Mouse (Mus musculus) ES-E14 (cell line): ENCODE data around the gene Hoxa6. TPM values are rescaled to one million over a fixed set of nuclear protein-coding genes. Genes with fewer than 3 reads are reported as not detected.

Experiments used
- DNase-seq: peaks from one replicate; pipeline ENCODE4 v3.0.0-alpha.2; 2013; ENCODE audit warnings: low read depth, low spot score
- H3K27ac ChIP-seq: 2 replicates; pipeline ENCODE4 v1.5.1; 2012; ENCODE audit warnings: low read depth, mild to moderate bottlenecking, low read length, moderate library complexity, mixed read lengths; ENCODE audit not compliant: poor library complexity, insufficient read depth, severe bottlenecking
- H3K36me3 ChIP-seq: 2 replicates; pipeline ENCODE4 v1.6.1; 2012; ENCODE audit warnings: mild to moderate bottlenecking, low read length, moderate library complexity, mixed read lengths; ENCODE audit not compliant: control insufficient read depth, poor library complexity, insufficient read depth, severe bottlenecking
- H3K4me1 ChIP-seq, 2 experiments: fragments of 150-350 bp in 1 of 2; sonication (generic) in 1 of 2; 2 replicates each; pipeline ENCODE4 v1.6.1; 2012; ENCODE audit warnings: low read length in 2 of 2, mild to moderate bottlenecking in 1 of 2, mixed read lengths in 1 of 2; ENCODE audit not compliant: control insufficient read depth in 2 of 2, insufficient read depth in 2 of 2, poor library complexity in 1 of 2
- H3K4me3 ChIP-seq, 2 experiments: fragments of 150-350 bp in 1 of 2; sonication (generic) in 1 of 2; 2 replicates each; pipeline ENCODE4 v1.5.1; 2012; ENCODE audit warnings: low read length in 2 of 2, low read depth in 1 of 2, mild to moderate bottlenecking in 1 of 2, mixed read lengths in 1 of 2; ENCODE audit not compliant: insufficient read depth in 1 of 2, poor library complexity in 1 of 2, severe bottlenecking in 1 of 2
- H3K9ac ChIP-seq: 2 replicates; pipeline ENCODE4 v1.6.1; 2012; ENCODE audit warnings: low read depth, mild to moderate bottlenecking, low read length, mixed read lengths; ENCODE audit not compliant: poor library complexity, insufficient read depth, severe bottlenecking
- H3K9me3 ChIP-seq: fragments of 150-350 bp; sonication (generic); 2 replicates; pipeline ENCODE4 v1.6.1; 2012; ENCODE audit warnings: low read depth, mild to moderate bottlenecking, low read length; ENCODE audit not compliant: control insufficient read depth, insufficient read depth
- CHD2 ChIP-seq: IDR thresholded peaks from 2 replicates; pipeline ENCODE4 v1.6.1; 2014; ENCODE audit warnings: mild to moderate bottlenecking, low read depth, low read length, inconsistent platforms
- HCFC1 ChIP-seq: IDR thresholded peaks from 2 replicates; pipeline ENCODE4 v1.6.1; 2012; ENCODE audit warnings: low read length, inconsistent platforms, borderline replicate concordance; ENCODE audit not compliant: insufficient read depth
- MAFK ChIP-seq: IDR thresholded peaks from 2 replicates; pipeline ENCODE4 v1.6.1; 2014; ENCODE audit warnings: mild to moderate bottlenecking, low read depth, low read length, inconsistent platforms; ENCODE audit not compliant: insufficient read depth
- ZC3H11A ChIP-seq: IDR thresholded peaks from 2 replicates; pipeline ENCODE4 v1.6.1; 2012; ENCODE audit warnings: low read depth, mild to moderate bottlenecking, inconsistent platforms, low read length, borderline replicate concordance
- ZNF384 ChIP-seq: IDR thresholded peaks from 2 replicates; pipeline ENCODE4 v1.6.1; 2012; ENCODE audit warnings: low read depth, low read length, inconsistent platforms
- in situ Hi-C, 2 experiments: fragments of 600-800 bp; cut with MboI; formaldehyde crosslinking; loops; one replicate each; pipeline ENCODE4 v1.15.1; 2025; ENCODE audit warnings: low sequenced_read_pairs in 2 of 2, inconsistent platforms in 1 of 2; ENCODE audit not compliant: unreplicated experiment in 2 of 2
- total RNA-seq: library from RNA; depleted of rRNA; stranded (reverse); fragments of 300-350 nt; gene quantifications from 2 replicates; pipeline ENCODE4 v1.2.3, GENCODE M21; 2012

The Hoxa6 gene
- total RNA-seq, 1 experiment, result not detected

DNA sequence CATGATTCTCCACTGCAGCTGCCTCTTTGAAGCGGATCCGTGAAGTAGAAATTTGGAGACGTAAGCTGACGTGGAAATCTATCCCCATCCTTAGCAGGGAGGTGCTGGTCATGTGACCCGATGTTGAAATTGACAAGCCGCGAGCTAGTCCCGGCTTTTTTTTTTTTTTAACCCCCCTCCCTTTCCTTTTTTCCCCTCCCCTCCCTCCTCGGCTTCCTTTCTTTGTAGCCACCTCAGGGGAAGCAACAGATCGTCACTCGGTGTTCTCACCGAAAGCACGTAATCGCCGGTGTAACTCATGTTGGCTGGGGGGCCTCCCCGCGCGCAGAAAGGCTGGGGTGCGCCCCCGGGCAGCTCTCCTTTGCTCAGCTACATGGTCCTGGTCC lies 37.2 kb upstream of the Hoxa6 start, which contains the start of gene Hoxa11:
Gene Hoxa11 (minus strand): TSS at position 54 of the 386 bp plus-strand sequence.
- DNase-seq, result no peak
- in situ Hi-C loops, result no loop called here

DNA sequence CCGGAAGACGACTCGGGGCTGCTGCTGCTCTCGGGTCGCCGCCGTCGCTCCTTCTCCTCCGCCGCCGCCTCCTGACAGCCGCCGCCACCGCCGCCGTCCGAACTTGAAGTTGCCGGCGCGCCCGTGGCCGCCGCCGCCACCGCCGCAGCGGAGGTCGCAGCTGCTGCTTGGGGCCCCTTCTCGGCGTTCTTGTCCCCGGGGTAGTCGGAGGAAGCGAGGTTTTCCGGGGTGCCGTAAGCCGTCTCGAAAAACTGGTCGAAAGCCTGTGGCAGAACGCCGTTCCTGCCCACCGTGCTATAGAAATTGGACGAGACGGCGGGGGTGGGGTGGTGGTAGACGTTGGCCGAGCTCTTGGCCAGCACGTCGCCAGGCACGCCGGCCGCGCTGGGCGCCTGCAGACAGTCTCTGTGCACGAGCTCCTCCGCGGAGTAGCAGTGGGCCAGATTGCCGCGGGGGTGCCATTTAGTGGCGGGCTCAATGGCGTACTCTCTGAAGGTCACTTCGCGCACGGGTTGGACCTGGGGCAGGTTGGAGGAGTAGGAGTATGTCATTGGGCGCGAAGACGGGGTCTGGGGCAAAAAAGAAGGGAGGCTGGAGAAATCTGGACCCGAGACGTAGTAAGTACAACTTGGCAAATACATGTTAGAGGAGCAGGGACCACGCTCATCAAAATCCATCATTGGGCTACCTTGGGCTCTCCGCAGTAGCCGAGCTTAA lies 36.7 kb upstream of the Hoxa6 start:
- TF ChIP-seq MAFK (no peak), ZC3H11A (no peak), ZNF384 (no peak), HCFC1 (no peak), CHD2 (no peak)
- Histone ChIP-seq H3K36me3 (no peaks in the 10 kb centered on the region), H3K4me3 (no peak overlapping the region; a peak in 1 of 4 replicates), H3K4me1 (peaks cover 0 to 3% of the 10 kb centered on the region in 2 experiments; a peak in 2 of 4 replicates), H3K27ac (no peak overlapping the region), H3K9me3 (no peaks in the 10 kb centered on the region), H3K9ac (no peak overlapping the region)
- DNase-seq, result no peak
- in situ Hi-C loops, result no loop called here

More for the DNA sequence above, 37.2 kb upstream of the Hoxa6 start, which contains the start of gene Hoxa11:
- Histone ChIP-seq H3K36me3 (no peaks in the 10 kb centered on the region), H3K4me1 (peaks cover 0 to 3% of the 10 kb centered on the region in 2 experiments; a peak in 2 of 4 replicates), H3K27ac (no peak within 1 kb of the TSS), H3K9ac (no peak within 1 kb of the TSS), H3K9me3 (no peaks in the 10 kb centered on the region), H3K4me3 (no peak within 1 kb of the TSS; a peak in 1 of 4 replicates)
- TF ChIP-seq MAFK (no peak), ZNF384 (peak; percentile 62; the same call in 1 of the 2 replicates)

DNA sequence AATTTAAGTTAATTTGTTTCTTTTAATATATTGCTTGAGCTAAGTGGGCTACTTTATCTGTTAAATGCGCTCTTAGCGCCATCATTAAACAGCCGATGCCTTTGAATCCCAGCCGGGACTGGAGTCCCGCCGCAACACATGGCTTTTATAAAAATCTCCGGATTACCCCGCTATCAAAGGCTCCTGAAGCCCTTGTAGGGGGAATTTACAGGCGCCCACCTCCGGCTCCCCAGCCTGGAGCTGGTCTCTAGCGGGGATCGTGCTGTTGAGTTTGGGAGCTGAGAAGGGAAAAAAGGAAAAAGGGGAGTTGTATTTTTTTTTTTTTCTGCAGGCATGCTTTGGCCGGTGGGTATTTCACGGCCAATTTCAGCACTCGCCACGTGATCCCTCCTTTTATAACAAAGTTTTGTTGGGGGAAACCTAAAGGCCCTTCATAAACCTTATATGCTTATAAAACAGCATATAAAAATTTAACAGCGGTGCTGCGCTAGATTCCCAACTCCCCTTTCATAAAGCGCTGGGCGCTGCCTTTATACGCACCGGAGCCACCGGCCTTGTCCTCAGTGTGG lies 36.0 kb upstream of the Hoxa6 start:
- H3K4me1 ChIP-seq, result peaks cover 0 to 6% of the 10 kb centered on the region in 2 experiments; a peak in 2 of 4 replicates
- H3K9me3 ChIP-seq, result no peaks in the 10 kb centered on the region
- TF ChIP-seq CHD2, result no peak
- no peak for TF ChIP-seq MAFK
- TF ChIP-seq ZC3H11A, result no peak
- no peak for TF ChIP-seq HCFC1
- TF ChIP-seq ZNF384, result no peak
- no peak overlapping the region; a peak in 1 of 4 replicates for H3K4me3 ChIP-seq
- H3K36me3 ChIP-seq, result no peaks in the 10 kb centered on the region
- no peak for DNase-seq
- in situ Hi-C loops, result no loop called here
- no peak overlapping the region for H3K9ac ChIP-seq
- no peak overlapping the region for H3K27ac ChIP-seq

DNA sequence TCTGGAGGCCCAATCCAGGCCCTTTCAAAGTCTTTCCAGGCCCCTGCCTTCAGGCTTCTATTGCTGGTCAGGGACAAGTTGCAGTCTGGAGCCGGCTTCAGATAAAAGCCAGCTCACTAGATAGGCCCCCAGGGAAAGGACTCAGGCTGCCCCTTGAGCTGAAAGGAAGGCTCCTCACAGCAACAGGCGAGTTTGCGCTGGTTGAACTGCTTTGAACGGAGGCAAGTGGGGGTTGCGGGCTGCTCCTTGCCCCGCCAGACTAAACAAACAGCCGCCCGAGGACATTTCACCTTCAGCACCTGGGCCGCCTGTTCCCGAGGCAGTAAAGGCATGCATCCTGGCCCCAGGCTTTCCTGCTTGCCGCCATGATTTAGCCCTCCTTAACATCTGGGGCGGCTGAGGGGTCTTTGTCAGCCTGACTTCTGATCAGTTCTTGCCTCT lies 35.2 kb upstream of the Hoxa6 start:
- Histone ChIP-seq H3K36me3 (no peaks in the 10 kb centered on the region), H3K4me1 (peaks cover 0 to 6% of the 10 kb centered on the region in 2 experiments; a peak in 2 of 4 replicates), H3K27ac (no peak overlapping the region), H3K9ac (no peak overlapping the region), H3K4me3 (no peak overlapping the region), H3K9me3 (no peaks in the 10 kb centered on the region)
- TF ChIP-seq MAFK, result no peak
- no peak for TF ChIP-seq ZNF384
- TF ChIP-seq CHD2, result no peak
- TF ChIP-seq ZC3H11A, result no peak
- no peak for TF ChIP-seq HCFC1
- in situ Hi-C loops, result no loop called here
- DNase-seq, result no peak
